Mouse (Mus musculus): ENCODE data around the gene Agfg1. TPM values are rescaled to one million over a fixed set of nuclear protein-coding genes. Genes with fewer than 3 reads are reported as not detected.
A peak's percentile ranks its signal among the peaks of the same experiment; 100 is the strongest.

The Agfg1 gene
- polyA plus RNA-seq, 2 experiments, result 43.8 to 59.4 TPM

DNA sequence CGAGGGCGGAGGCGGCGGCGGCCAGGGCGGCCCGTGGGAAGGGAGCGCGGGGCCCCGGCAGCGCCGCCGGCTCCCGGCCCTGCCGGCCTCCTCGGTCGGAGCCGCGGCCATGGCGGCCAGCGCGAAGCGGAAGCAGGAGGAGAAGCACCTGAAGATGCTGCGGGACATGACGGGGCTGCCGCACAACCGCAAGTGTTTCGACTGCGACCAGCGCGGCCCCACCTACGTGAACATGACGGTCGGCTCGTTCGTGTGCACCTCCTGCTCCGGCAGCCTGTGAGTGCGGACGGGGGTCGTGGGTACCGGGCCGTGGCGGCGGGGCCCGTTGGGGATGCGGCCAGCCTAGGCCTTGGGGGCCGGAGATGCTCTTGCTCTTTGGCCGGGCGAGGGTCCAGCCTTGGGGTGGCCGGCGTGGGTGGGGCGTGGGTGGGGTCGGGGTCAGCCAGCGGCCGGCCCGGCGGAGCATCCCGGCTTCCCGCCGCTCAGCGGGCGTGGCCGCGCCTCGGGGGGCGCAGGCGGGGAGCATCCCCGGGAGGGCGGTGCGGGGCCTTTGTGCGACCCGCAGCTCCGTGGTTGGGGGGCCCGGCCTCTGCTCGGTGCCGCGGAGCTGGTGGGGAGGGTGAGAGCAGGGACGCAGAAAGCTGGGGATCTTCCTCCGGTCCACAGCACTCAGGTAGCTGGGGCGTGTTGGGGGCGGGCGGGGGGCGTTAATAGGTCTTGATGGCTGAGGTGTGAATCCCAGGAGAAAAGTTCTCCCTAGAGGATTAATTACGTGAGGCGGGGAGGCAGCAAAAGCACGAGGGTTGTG, 535 bp downstream of the Agfg1 start:
- DNase-seq (ENCODE audit: low read depth in 3 of 3, low spot score in 3 of 3), result no peak
- WGBS (ENCODE audit: insufficient replicate concordance), result under 1% methylated on average over 84 of the region's 86 CpGs
- TF ChIP-seq CTCF (IDR thresholded peaks at IDR 0.05; ENCODE audit: low read depth), result no peak

DNA sequence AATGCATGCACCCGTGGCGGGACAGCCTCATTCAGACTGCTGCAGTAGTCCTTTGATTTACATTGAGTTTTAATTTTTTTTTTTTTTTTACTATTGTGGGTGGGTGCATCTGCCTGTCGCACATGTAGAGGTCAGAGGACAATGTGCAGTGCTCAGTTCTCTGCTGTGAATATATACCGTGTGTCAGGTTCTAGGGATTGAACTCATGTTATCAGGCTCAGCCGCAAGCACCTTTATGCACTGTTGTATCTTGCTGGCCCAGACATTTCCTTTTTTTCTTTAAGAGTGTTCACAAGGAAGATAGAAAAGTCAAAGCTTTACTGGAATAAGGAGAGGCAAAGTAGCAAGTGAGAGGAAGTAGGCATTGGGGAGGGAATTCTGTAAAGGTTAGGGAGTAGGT, 16.4 kb downstream of the Agfg1 start:
- no peak overlapping the region for H3K27ac ChIP-seq
- H3K4me2 ChIP-seq (ENCODE audit: low read depth), result no peak overlapping the region
- H3K27me3 ChIP-seq (ENCODE audit: control insufficient read depth, insufficient read depth, low read length), result no peaks in the 10 kb centered on the region
- no peaks in the 10 kb centered on the region for H3K9me3 ChIP-seq (ENCODE audit: control insufficient read depth, low read length)
- DNase-seq (ENCODE audit: low read depth in 3 of 3, low spot score in 3 of 3) (no peak), ATAC-seq (ENCODE audit: insufficient read depth) (peak; percentile 71)
- H3K9ac ChIP-seq (replicated peaks), result no peak overlapping the region
- TF ChIP-seq CTCF (IDR thresholded peaks at IDR 0.05; ENCODE audit: low read depth) (no peak), EP300 (IDR thresholded peaks at IDR 0.05; ENCODE audit: low read depth) (peak; percentile 56)
- 23% methylated on average over 5 of the region's 5 CpGs for WGBS (ENCODE audit: insufficient replicate concordance)
- peaks cover 3 to 17% of the 10 kb centered on the region in 2 experiments; a peak in 2 of 4 replicates for H3K4me1 ChIP-seq (replicated peaks; ENCODE audit: control insufficient read depth in 2 of 2, insufficient read depth in 2 of 2, low read length in 1 of 2)
- peaks cover 12% of the 10 kb centered on the region for H3K36me3 ChIP-seq (replicated peaks; ENCODE audit: control insufficient read depth, insufficient read depth, low read depth)
- no peak overlapping the region for H3K4me3 ChIP-seq (ENCODE audit: insufficient read depth in 1 of 2, low read depth in 2 of 2, low read length in 2 of 2)

More for the DNA sequence above, 535 bp downstream of the Agfg1 start:
- Histone ChIP-seq H3K4me1 (replicated peaks; ENCODE audit: control insufficient read depth in 2 of 2, insufficient read depth in 2 of 2, low read length in 1 of 2) (peaks cover 42 to 47% of the 10 kb centered on the region in 2 experiments), H3K27ac (peak overlapping the region; percentile 99), H3K36me3 (replicated peaks; ENCODE audit: control insufficient read depth, insufficient read depth, low read depth) (peaks cover 26% of the 10 kb centered on the region), H3K9ac (replicated peaks) (peak overlapping the region; percentile 100), H3K27me3 (ENCODE audit: control insufficient read depth, insufficient read depth, low read length) (no peaks in the 10 kb centered on the region), H3K4me3 (ENCODE audit: insufficient read depth in 1 of 2, low read depth in 2 of 2, low read length in 2 of 2) (peak overlapping the region; percentile 78 to 99), H3K9me3 (ENCODE audit: control insufficient read depth, low read length) (no peaks in the 10 kb centered on the region), H3K4me2 (ENCODE audit: low read depth) (peak overlapping the region; percentile 64)
- peak; percentile 32 for ATAC-seq (ENCODE audit: insufficient read depth)

DNA sequence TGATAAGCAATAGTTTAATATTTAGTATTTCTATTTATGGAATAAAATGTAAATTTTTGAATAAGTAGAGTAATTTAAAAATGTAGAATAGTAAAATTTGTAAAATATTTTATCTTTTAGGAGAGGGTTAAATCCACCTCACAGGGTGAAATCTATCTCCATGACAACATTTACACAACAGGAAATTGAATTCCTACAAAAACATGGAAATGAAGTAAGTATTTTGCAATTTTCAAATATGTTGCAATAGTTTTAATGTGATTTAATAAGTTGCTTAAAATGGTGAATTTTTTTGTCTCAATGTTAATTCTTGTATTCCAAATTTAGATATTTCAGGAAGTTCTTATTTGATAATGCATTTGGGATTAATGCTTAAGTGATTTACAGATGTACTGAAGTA, 19.0 kb downstream of the Agfg1 start:
- peaks cover 28% of the 10 kb centered on the region for H3K36me3 ChIP-seq (replicated peaks; ENCODE audit: control insufficient read depth, insufficient read depth, low read depth)
- H3K9ac ChIP-seq (replicated peaks), result no peak overlapping the region
- DNase-seq (ENCODE audit: low read depth in 3 of 3, low spot score in 3 of 3) (no peak), ATAC-seq (ENCODE audit: insufficient read depth) (no peak)
- peaks cover 0 to 12% of the 10 kb centered on the region in 2 experiments; a peak in 2 of 4 replicates for H3K4me1 ChIP-seq (replicated peaks; ENCODE audit: control insufficient read depth in 2 of 2, insufficient read depth in 2 of 2, low read length in 1 of 2)
- no peaks in the 10 kb centered on the region for H3K9me3 ChIP-seq (ENCODE audit: control insufficient read depth, low read length)
- no peaks in the 10 kb centered on the region for H3K27me3 ChIP-seq (ENCODE audit: control insufficient read depth, insufficient read depth, low read length)
- H3K4me2 ChIP-seq (ENCODE audit: low read depth), result no peak overlapping the region
- TF ChIP-seq CTCF (IDR thresholded peaks at IDR 0.05; ENCODE audit: low read depth) (no peak), EP300 (IDR thresholded peaks at IDR 0.05; ENCODE audit: low read depth) (no peak)
- H3K27ac ChIP-seq, result no peak overlapping the region
- no peak overlapping the region for H3K4me3 ChIP-seq (ENCODE audit: insufficient read depth in 1 of 2, low read depth in 2 of 2, low read length in 2 of 2)

DNA sequence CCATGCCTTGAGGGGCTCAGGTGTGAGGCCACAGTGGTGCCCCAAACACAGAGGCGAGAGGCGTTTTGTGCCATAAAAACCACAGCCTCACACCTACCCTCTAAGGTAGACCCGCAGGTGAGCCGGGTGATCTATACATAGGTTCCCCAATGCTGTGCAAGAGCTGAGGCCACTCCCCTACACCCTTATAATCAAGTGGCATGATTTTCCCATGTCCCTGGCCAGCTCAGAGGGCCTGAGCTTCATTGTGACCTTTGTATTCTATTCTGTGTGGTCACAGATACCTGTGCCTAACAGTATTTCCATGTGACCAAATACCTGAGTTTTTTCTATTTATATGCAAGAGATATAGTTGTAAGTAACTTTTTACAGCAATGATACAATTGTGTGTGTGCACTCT, 21.1 kb downstream of the Agfg1 start:
- no peaks in the 10 kb centered on the region for H3K27me3 ChIP-seq (ENCODE audit: control insufficient read depth, insufficient read depth, low read length)
- WGBS (ENCODE audit: insufficient replicate concordance), result 90% methylated on average over 4 of the region's 4 CpGs
- H3K36me3 ChIP-seq (replicated peaks; ENCODE audit: control insufficient read depth, insufficient read depth, low read depth), result peaks cover 30% of the 10 kb centered on the region
- H3K4me2 ChIP-seq (ENCODE audit: low read depth), result no peak overlapping the region
- TF ChIP-seq CTCF (IDR thresholded peaks at IDR 0.05; ENCODE audit: low read depth) (no peak), EP300 (IDR thresholded peaks at IDR 0.05; ENCODE audit: low read depth) (no peak)
- H3K9ac ChIP-seq (replicated peaks), result no peak overlapping the region
- H3K4me3 ChIP-seq (ENCODE audit: insufficient read depth in 1 of 2, low read depth in 2 of 2, low read length in 2 of 2), result no peak overlapping the region
- no peak for DNase-seq (ENCODE audit: low read depth in 3 of 3, low spot score in 3 of 3)
- peaks cover 0 to 8% of the 10 kb centered on the region in 2 experiments; a peak in 2 of 4 replicates for H3K4me1 ChIP-seq (replicated peaks; ENCODE audit: control insufficient read depth in 2 of 2, insufficient read depth in 2 of 2, low read length in 1 of 2)
- no peak for ATAC-seq (ENCODE audit: insufficient read depth)
- no peak overlapping the region for H3K27ac ChIP-seq
- H3K9me3 ChIP-seq (ENCODE audit: control insufficient read depth, low read length), result no peaks in the 10 kb centered on the region

DNA sequence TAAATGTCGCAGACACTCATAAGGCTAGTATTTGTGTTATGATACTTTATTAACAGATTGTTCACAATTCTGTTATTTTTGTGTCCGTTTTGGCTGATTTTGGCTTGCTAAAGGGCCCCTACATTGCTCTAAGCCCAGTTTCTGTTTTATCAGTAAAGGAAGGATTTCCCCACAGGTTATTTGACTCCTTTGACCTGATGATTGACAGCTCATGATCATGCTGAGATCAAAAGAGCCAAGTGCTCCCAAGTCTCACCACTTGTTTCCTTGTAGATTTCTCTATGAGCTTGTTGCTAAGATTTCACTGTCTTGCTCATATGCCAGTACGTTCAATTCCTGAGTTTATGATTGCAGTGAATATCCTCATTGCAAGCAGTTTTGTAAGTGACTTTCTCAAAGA, 30.9 kb downstream of the Agfg1 start:
- no peak for TF ChIP-seq CTCF (IDR thresholded peaks at IDR 0.05; ENCODE audit: low read depth)
- no peak for TF ChIP-seq EP300 (IDR thresholded peaks at IDR 0.05; ENCODE audit: low read depth)
- Histone ChIP-seq H3K27me3 (ENCODE audit: control insufficient read depth, insufficient read depth, low read length) (no peaks in the 10 kb centered on the region), H3K4me1 (replicated peaks; ENCODE audit: control insufficient read depth in 2 of 2, insufficient read depth in 2 of 2, low read length in 1 of 2) (peaks cover 0 to 4% of the 10 kb centered on the region in 2 experiments; a peak in 2 of 4 replicates), H3K27ac (no peak overlapping the region), H3K4me3 (ENCODE audit: insufficient read depth in 1 of 2, low read depth in 2 of 2, low read length in 2 of 2) (no peak overlapping the region), H3K4me2 (ENCODE audit: low read depth) (no peak overlapping the region), H3K9ac (replicated peaks) (no peak overlapping the region), H3K9me3 (ENCODE audit: control insufficient read depth, low read length) (no peaks in the 10 kb centered on the region), H3K36me3 (replicated peaks; ENCODE audit: control insufficient read depth, insufficient read depth, low read depth) (peaks cover 33% of the 10 kb centered on the region)
- ATAC-seq (ENCODE audit: insufficient read depth) (no peak), DNase-seq (ENCODE audit: low read depth in 3 of 3, low spot score in 3 of 3) (no peak)
- 84% methylated on average over 3 of the region's 3 CpGs for WGBS (ENCODE audit: insufficient replicate concordance)
